Mouse (Mus musculus) cerebellum, adult 2 months (tissue): ENCODE data around the gene Gabarap. TPM values are rescaled to one million over a fixed set of nuclear protein-coding genes. Genes with fewer than 3 reads are reported as not detected.
A peak's percentile ranks its signal among the peaks of the same experiment; 100 is the strongest.
"Not testable (repeated sequence)": the region's sequence is repeated elsewhere in the genome, so short reads cannot be mapped to it uniquely, and the experiment has no call there.

ENCODE experiments used
- DNase-seq, 2 experiments: peaks; one replicate each; pipeline ENCODE4 v3.0.0; 2021
- H3K27ac ChIP-seq: fragments of 200-500 bp; 2 replicates; pipeline ENCODE4 v1.5.1; 2012; ENCODE audit warnings: low read length, control low read depth, inconsistent platforms; ENCODE audit not compliant: insufficient read depth
- H3K27me3 ChIP-seq: fragments of 200-500 bp; 2 replicates; pipeline ENCODE4 v1.6.1; 2012; ENCODE audit warnings: inconsistent platforms, mild to moderate bottlenecking, low read length, moderate library complexity; ENCODE audit not compliant: control insufficient read depth, insufficient read depth
- H3K4me1 ChIP-seq: fragments of 200-500 bp; 2 replicates; pipeline ENCODE4 v1.6.1; 2011; ENCODE audit warnings: low read length; ENCODE audit not compliant: control insufficient read depth, insufficient read depth
- H3K4me3 ChIP-seq: fragments of 200-500 bp; replicated peaks from 2 replicates; pipeline ENCODE3; 2011; ENCODE audit warnings: mild to moderate bottlenecking, low read depth, low read length, control low read depth; ENCODE audit not compliant: insufficient read depth
- CTCF ChIP-seq: fragments of 200-500 bp; IDR thresholded peaks from 2 replicates; pipeline ENCODE4 v1.5.1; 2011; ENCODE audit warnings: low read depth, mild to moderate bottlenecking, control low read depth, low read length, moderate library complexity, borderline replicate concordance; ENCODE audit not compliant: insufficient read depth
- POLR2A ChIP-seq: fragments of 200-500 bp; IDR thresholded peaks from 2 replicates; pipeline ENCODE4 v1.6.1; 2011; ENCODE audit warnings: low read length, control low read depth, borderline replicate concordance; ENCODE audit not compliant: insufficient read depth
- WGBS: fragments of 180-500 bp; shearing (Covaris S2); methylation state at CpG from one replicate; pipeline ENCODE4 v1.1.7; 2018; 5-methylcytosine and 5-hydroxymethylcytosine counted together
- polyA plus RNA-seq: library from polyadenylated mRNA; depleted of rRNA; stranded (reverse); fragments of >200 nt; gene quantifications from 2 replicates; pipeline ENCODE4 v1.2.3, GENCODE M21; 2012

Gabarap gene
- polyA plus RNA-seq, 1 experiment, result 366 TPM

DNA sequence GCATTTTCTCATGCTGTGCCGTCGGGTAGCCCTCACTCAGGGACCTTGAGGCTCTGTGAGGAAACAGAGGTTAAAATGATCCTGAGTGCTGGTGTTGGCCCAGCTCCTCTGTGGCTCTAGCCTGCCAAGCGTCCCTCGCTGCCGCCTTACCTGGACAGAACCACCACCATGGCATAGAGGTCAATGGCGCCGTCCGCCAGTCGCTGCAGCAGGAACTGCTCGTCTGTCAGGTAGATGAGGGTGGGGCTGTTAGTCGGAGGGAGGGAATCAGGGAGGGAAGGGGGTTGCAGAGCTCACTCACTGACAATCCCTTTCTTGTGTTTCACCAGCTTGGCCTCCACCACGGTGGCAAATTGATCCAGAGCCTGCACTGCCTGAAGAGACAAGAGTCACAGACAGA, 19.6 kb downstream of the Gabarap start:
- DNase-seq, result no peak
- 76% methylated on average over 12 of the region's 12 CpGs for WGBS
- no peak overlapping the region for H3K27ac ChIP-seq

DNA sequence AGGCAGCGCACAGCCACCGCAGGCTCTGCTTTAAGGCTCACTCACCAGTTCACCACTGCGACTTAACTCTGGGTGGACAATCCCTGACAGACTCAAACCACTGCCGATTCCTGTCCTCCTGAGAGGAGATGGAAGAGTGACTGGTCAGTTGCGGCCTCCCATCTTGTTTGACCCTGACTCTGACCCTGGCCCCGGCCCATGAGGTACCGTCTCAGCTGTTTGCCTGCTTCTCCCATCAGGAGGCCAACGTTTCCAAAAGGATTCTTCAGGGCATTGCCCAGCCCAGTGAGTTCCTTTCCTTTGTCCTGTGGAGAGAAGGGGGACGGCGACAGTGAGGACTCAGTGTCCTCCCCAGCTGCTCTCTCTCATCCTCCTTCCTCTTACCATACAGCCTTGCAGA, 20.0 kb downstream of the Gabarap start:
- no peak for DNase-seq
- no peaks in the 10 kb centered on the region for H3K27me3 ChIP-seq
- no peak for TF ChIP-seq POLR2A
- TF ChIP-seq CTCF, result no peak
- WGBS, result 60% methylated on average over 10 of the region's 10 CpGs
- no peak overlapping the region for H3K4me3 ChIP-seq
- no peak overlapping the region for H3K27ac ChIP-seq
- peaks cover 2% of the 10 kb centered on the region; the same call in 1 of the 2 replicates for H3K4me1 ChIP-seq

More for the DNA sequence above, 19.6 kb downstream of the Gabarap start:
- H3K4me1 ChIP-seq, result peaks cover 2% of the 10 kb centered on the region; the same call in 1 of the 2 replicates
- H3K27me3 ChIP-seq, result no peaks in the 10 kb centered on the region
- H3K4me3 ChIP-seq, result no peak overlapping the region
- TF ChIP-seq POLR2A (no peak), CTCF (no peak)

- TF ChIP-seq POLR2A, result no peak
- Histone ChIP-seq H3K4me3 (no peak overlapping the region), H3K4me1 (peaks cover 9% of the 10 kb centered on the region), H3K27me3 (no peaks in the 10 kb centered on the region), H3K27ac (no peak overlapping the region)
- DNase-seq, result peak in 1 of 2 experiments; percentile 20
- WGBS, result 57% methylated on average over 9 of the region's 9 CpGs
Observed at GRCm38 (mm10) chr11:70012931-70013330, 22.0 kb downstream of the Gabarap start.

- DNase-seq, result no peak
- H3K4me3 ChIP-seq, result no peak overlapping the region
- no peaks in the 10 kb centered on the region for H3K27me3 ChIP-seq
- H3K4me1 ChIP-seq, result peaks cover 9% of the 10 kb centered on the region
- TF ChIP-seq POLR2A (no peak), CTCF (no peak)
- WGBS, result 57% methylated on average over 3 of the region's 3 CpGs
- no peak overlapping the region for H3K27ac ChIP-seq
Observed at GRCm38 (mm10) chr11:70013408-70013807, 22.5 kb downstream of the Gabarap start.

- DNase-seq, result no peak
- Histone ChIP-seq H3K4me1 (peaks cover 9% of the 10 kb centered on the region), H3K27ac (no peak overlapping the region), H3K4me3 (no peak overlapping the region), H3K27me3 (no peaks in the 10 kb centered on the region)
- WGBS, result 64% methylated on average over 5 of the region's 5 CpGs
- TF ChIP-seq POLR2A, result no peak
- TF ChIP-seq CTCF, result no peak
Observed at GRCm38 (mm10) chr11:70014051-70014450, 23.1 kb downstream of the Gabarap start.

GRCm38 (mm10) chr11:70014880-70015558, 24.1 kb downstream of the Gabarap start, which contains the start of gene Acadvl:
Gene Acadvl, minus strand, starts transcription at chr11:70015411.
- under 1% methylated on average over 35 of the region's 35 CpGs for WGBS
- Histone ChIP-seq H3K4me3 (peak within 1 kb of the TSS; percentile 80), H3K4me1 (peaks cover 9% of the 10 kb centered on the region), H3K27ac (peak within 1 kb of the TSS; percentile 53), H3K27me3 (no peaks in the 10 kb centered on the region)
- TF ChIP-seq POLR2A (peak; percentile 86), CTCF (peak; percentile 36; the same call in 1 of the 2 replicates)
- peak; percentile 90 to 92 for DNase-seq

GRCm38 (mm10) chr11:70015677-70016076, 24.7 kb downstream of the Gabarap start:
- H3K4me1 ChIP-seq, result peaks cover 9% of the 10 kb centered on the region
- no peak overlapping the region for H3K27ac ChIP-seq
- DNase-seq, result no peak
- TF ChIP-seq POLR2A (no peak), CTCF (no peak)
- 65% methylated on average over 6 of the region's 6 CpGs for WGBS
- H3K27me3 ChIP-seq, result no peaks in the 10 kb centered on the region
- H3K4me3 ChIP-seq, result no peak overlapping the region

DNA sequence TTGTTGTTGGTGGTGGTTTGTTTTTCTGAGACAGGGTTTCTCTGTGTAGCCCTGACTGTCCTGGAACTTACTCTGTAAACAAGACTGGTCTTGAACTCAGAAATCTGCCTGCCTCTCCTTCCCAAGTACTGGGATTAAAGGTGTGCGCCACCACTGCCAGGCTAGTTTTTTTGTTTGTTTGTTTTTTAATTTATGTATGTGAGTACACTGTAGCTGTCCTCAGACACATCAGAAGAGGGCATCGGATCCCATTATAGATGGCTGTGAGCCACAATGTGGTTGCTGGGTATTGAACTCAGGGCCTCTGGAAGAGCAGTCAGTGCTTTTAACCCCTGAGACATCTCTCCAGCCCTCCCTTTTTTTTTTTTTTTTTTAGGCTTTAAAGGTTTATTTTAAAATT, 25.2 kb downstream of the Gabarap start:
- not testable (repeated sequence) for DNase-seq

DNA sequence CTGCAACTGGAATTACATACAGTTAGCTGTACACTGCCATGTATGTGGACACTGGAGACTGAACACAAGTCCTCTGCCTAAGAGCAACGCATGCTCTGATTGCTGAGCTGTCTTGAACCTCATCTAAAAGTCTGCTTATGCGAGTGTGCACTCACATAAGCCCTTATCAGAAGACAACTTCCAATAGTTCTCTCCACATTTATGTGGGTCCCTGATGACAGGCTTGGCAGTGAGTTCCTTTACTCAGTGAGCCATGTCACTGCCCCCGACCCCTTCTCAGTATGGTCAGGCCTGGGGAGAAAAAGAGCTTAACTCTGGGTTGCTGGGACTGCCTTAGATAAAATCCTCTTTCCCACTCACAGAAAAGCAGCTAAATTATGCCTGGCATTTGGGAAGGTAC, 25.7 kb downstream of the Gabarap start, which contains the start of gene Dlg4:
Gene Dlg4 (plus strand): TSS at position 274 of the 400 bp plus-strand sequence.
- H3K4me1 ChIP-seq, result peaks cover 9% of the 10 kb centered on the region
- peak within 1 kb of the TSS; percentile 98 for H3K4me3 ChIP-seq
- TF ChIP-seq POLR2A (no peak), CTCF (no peak)
- peak within 1 kb of the TSS; percentile 99 for H3K27ac ChIP-seq
- no peak for DNase-seq
- no peaks in the 10 kb centered on the region for H3K27me3 ChIP-seq
- 72% methylated on average over 3 of the region's 3 CpGs for WGBS

More for the DNA sequence above, 25.2 kb downstream of the Gabarap start:
- not testable (repeated sequence) for H3K27ac ChIP-seq, H3K27me3 ChIP-seq, H3K4me1 ChIP-seq, H3K4me3 ChIP-seq
- whole genome bisulfite sequencing, result 56% methylated on average over 2 of the region's 2 CpGs
